Mouse (Mus musculus) hindbrain, embryonic 16.5 days (tissue): ENCODE data around the gene Wwtr1. TPM values are rescaled to one million over a fixed set of nuclear protein-coding genes. Genes with fewer than 3 reads are reported as not detected.

Source experiments
- ATAC-seq: fragments of 200-750 bp; cut with Nextera tagmentation; 2 replicates; pipeline ENCODE4 v1.8.0; 2017; ENCODE audit warnings: moderate TSS enrichment, moderate library complexity
- H3K27ac ChIP-seq: fragments of 300-500 bp; sonication (generic); 2 replicates; pipeline ENCODE4 v1.5.1; 2014; ENCODE audit warnings: low read depth, mild to moderate bottlenecking, control low read depth, low read length, moderate library complexity
- H3K27me3 ChIP-seq: fragments of 300-500 bp; sonication (generic); replicated peaks from 2 replicates; pipeline ENCODE4 v1.6.1; 2014; ENCODE audit warnings: low read length; ENCODE audit not compliant: control insufficient read depth, insufficient read depth
- H3K36me3 ChIP-seq: fragments of 300-500 bp; sonication (generic); 2 replicates; pipeline ENCODE4 v1.6.1; 2014; ENCODE audit warnings: mild to moderate bottlenecking, low read length, moderate library complexity, mixed read lengths; ENCODE audit not compliant: control insufficient read depth, insufficient read depth
- H3K4me1 ChIP-seq: fragments of 300-500 bp; sonication (generic); 2 replicates; pipeline ENCODE4 v1.6.1; 2014; ENCODE audit warnings: low read depth, low read length; ENCODE audit not compliant: control insufficient read depth, insufficient read depth
- H3K4me2 ChIP-seq: fragments of 300-500 bp; sonication (generic); 2 replicates; pipeline ENCODE4 v1.6.1; 2014; ENCODE audit warnings: mild to moderate bottlenecking, low read length, control low read depth, moderate library complexity
- H3K4me3 ChIP-seq: fragments of 300-500 bp; sonication (generic); 2 replicates; pipeline ENCODE4 v1.5.1; 2014; ENCODE audit warnings: mild to moderate bottlenecking, low read length, control low read depth, moderate library complexity
- H3K9ac ChIP-seq: fragments of 300-500 bp; sonication (generic); 2 replicates; pipeline ENCODE4 v1.6.1; 2014; ENCODE audit warnings: low read depth, mild to moderate bottlenecking, control low read depth, low read length, moderate library complexity
- H3K9me3 ChIP-seq: fragments of 300-500 bp; sonication (generic); 2 replicates; pipeline ENCODE4 v1.6.1; 2014; ENCODE audit warnings: mild to moderate bottlenecking, low read length, moderate library complexity; ENCODE audit not compliant: control insufficient read depth
- WGBS: fragments of 180-500 bp; shearing (Covaris S2); extraction: QIAGEN DNeasy Blood & Tissue Kit; methylation state at CpG from one replicate; pipeline ENCODE4 v1.1.7; 2014; 5-methylcytosine and 5-hydroxymethylcytosine counted together
- polyA plus RNA-seq: library from polyadenylated mRNA; unstranded; fragments of >200 nt; fragmentation: Nextera tagmentation; extraction: Ambion mirVana; gene quantifications from 2 replicates; pipeline ENCODE4 v1.2.1, GENCODE M21; 2015

The Wwtr1 gene
- polyA plus RNA-seq, 1 experiment from 2014 or later, result 7.9 TPM

DNA sequence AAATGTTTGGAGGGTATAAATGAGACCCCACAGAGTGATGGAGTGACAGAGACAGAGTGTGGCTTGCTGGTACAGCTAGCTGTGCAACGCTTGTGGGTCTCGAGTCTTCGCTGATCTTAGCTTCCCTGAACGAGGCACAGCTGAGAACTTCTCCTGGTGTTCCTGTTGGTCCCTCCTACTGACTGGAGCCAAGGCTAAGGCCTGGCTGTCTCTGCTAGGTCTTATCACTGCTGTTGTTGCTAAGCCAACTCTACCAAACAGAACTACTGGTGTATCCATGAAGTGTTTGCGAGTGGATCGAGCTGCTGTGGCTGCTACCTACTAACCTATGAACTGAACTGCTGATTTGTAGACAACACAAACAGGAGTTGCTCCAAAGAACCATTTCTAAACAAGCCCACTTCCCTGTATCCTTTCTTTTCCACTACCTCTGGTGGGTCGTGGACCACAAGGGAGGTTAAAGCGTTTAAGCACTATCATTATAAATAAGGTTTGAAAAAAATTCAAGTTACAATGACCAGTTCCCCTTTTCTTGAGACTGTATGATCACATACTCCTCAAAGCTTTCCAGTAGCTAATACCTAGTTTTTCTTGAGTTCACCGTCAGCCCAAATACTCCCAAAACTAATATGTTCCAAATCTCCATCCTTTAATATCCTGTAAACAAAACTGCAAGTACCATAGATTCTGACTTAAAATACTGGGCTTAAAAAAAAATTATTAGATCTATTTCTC is 42.6 kb downstream of the Wwtr1 start:
- no peaks in the 10 kb centered on the region for H3K9me3 ChIP-seq
- WGBS, result 91% methylated on average over 9 of the region's 9 CpGs
- no peaks in the 10 kb centered on the region for H3K4me1 ChIP-seq
- no peak for ATAC-seq
- no peak overlapping the region for H3K4me3 ChIP-seq
- H3K9ac ChIP-seq, result no peak overlapping the region
- H3K4me2 ChIP-seq, result no peak overlapping the region
- H3K36me3 ChIP-seq, result no peaks in the 10 kb centered on the region
- no peaks in the 10 kb centered on the region for H3K27me3 ChIP-seq
- H3K27ac ChIP-seq, result no peak overlapping the region

DNA sequence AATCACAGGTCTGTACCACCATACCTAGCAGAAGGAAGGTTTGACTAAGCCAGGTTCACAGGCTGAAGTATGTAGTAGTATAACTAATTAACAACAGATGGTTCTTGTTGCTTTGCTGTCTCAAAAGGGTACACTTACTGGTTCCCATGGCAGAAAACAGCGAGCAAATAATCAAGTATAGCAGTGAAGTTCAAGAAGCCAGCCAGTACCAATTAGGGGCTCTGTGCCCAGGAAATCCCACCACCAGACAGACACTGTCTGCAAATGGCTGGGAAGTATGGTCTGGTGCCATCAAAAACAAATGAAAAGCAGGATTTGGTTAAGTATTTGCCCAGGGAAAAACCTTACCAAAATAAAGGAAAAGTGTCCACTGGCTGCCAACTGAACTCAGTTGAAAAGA is 44.9 kb downstream of the Wwtr1 start:
- 56% methylated on average over 1 of the region's 1 CpGs for WGBS
- no peak overlapping the region for H3K9ac ChIP-seq
- no peaks in the 10 kb centered on the region for H3K36me3 ChIP-seq

DNA sequence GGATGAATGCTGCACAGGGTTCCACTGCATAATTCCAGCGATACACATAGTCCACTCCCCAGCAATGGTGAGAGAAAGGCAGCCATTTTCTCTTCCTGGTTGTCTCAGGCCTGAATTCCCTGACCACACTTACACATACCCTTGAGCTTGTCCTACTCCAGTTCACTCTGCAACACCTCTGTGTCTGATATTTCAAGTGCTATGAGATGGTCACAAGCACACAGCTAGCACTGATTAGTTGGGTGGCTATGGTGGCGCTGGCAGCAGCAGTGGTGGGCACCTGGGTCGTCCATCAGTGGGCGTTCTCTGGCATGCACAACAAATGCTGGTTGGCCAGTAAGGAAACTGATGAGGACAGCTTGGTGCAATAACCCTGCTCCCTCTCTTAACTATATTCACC is 45.5 kb downstream of the Wwtr1 start:
- ATAC-seq, result no peak

More for the DNA sequence above, 44.9 kb downstream of the Wwtr1 start:
- no peak overlapping the region for H3K4me3 ChIP-seq
- no peaks in the 10 kb centered on the region for H3K9me3 ChIP-seq
- H3K4me2 ChIP-seq, result no peak overlapping the region
- no peak overlapping the region for H3K27ac ChIP-seq
- no peaks in the 10 kb centered on the region for H3K4me1 ChIP-seq
- H3K27me3 ChIP-seq, result no peaks in the 10 kb centered on the region
- peak; percentile 58; the same call in 1 of the 2 replicates for ATAC-seq

DNA sequence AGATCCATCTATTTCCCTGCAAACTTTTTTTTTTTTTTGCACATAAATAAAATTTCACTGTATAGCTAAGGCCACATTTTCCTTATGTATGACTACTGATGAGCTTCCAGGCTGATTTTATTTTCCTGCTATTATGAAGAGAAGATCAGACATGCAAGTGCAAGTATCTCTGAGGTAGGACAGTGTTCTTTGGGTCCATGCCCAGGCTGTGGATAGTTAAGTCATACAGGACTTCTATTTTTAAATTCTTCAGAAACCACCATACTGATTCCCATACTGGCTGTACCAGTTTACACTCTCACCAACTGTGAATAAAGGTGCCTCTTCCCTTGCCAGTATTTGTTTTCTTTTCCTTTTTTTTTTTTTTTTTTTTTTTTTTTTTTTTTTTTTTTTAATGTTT is 48.6 kb downstream of the Wwtr1 start:
- H3K9me3 ChIP-seq, result no peaks in the 10 kb centered on the region
- no peaks in the 10 kb centered on the region for H3K36me3 ChIP-seq
- H3K4me2 ChIP-seq, result no peak overlapping the region
- no peak overlapping the region for H3K27ac ChIP-seq
- H3K9ac ChIP-seq, result no peak overlapping the region
- H3K27me3 ChIP-seq, result no peaks in the 10 kb centered on the region
- H3K4me3 ChIP-seq, result no peak overlapping the region
- no peaks in the 10 kb centered on the region for H3K4me1 ChIP-seq
- ATAC-seq, result no peak

More for the DNA sequence above, 45.5 kb downstream of the Wwtr1 start:
- no peaks in the 10 kb centered on the region for H3K4me1 ChIP-seq
- H3K9me3 ChIP-seq, result no peaks in the 10 kb centered on the region
- no peak overlapping the region for H3K4me3 ChIP-seq
- WGBS, result 92% methylated on average over 4 of the region's 4 CpGs
- H3K36me3 ChIP-seq, result no peaks in the 10 kb centered on the region
- no peak overlapping the region for H3K4me2 ChIP-seq
- H3K27ac ChIP-seq, result no peak overlapping the region
- H3K9ac ChIP-seq, result no peak overlapping the region
- H3K27me3 ChIP-seq, result no peaks in the 10 kb centered on the region

DNA sequence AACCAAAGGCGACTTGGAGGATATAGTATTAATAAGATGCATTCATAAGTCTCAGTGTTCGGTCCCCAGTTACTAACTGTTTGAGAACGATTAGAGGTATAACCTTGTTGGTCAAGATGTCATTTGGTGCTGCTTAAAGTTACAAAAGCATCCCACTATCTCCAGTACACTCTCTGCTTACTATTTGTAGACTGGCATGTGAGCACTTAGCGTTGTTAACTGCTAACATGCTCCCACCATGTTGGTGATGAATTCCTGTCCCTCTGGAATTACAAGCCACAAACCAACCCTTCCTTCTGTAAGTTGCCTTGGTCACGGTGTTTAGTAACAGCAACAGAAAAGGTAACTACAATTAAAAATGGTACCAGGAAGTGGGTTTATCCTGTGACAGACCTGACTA is 52.6 kb downstream of the Wwtr1 start:
- Histone ChIP-seq H3K27me3 (no peaks in the 10 kb centered on the region), H3K4me3 (no peak overlapping the region), H3K27ac (no peak overlapping the region), H3K4me2 (no peak overlapping the region), H3K9ac (no peak overlapping the region), H3K36me3 (no peaks in the 10 kb centered on the region), H3K4me1 (no peaks in the 10 kb centered on the region), H3K9me3 (no peaks in the 10 kb centered on the region)
- no peak for ATAC-seq
- WGBS, result 94% methylated on average over 5 of the region's 5 CpGs

DNA sequence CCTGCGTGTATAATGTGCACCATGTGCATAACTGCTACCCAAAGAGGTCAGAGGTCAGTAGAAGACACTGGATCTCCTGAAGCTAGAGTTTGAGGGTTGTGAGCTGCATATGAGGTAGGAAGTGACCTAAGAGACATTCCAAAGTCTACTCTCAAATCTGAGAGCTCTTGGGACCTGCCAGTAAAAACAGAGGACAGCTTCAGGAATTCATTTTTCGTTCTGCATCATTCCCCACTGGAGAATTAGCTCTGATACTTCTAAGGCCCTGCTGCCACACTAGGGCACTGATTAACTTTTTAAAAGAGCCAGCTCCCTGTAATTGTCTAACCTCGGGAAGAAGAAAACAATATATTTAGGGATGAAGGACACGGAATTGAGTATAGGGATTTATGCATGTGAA is 53.8 kb downstream of the Wwtr1 start:
- Histone ChIP-seq H3K27me3 (no peaks in the 10 kb centered on the region), H3K9me3 (no peaks in the 10 kb centered on the region), H3K4me1 (no peaks in the 10 kb centered on the region), H3K27ac (no peak overlapping the region), H3K4me3 (no peak overlapping the region), H3K9ac (no peak overlapping the region), H3K36me3 (no peaks in the 10 kb centered on the region), H3K4me2 (no peak overlapping the region)
- ATAC-seq, result no peak
- 90% methylated on average over 4 of the region's 4 CpGs for WGBS

DNA sequence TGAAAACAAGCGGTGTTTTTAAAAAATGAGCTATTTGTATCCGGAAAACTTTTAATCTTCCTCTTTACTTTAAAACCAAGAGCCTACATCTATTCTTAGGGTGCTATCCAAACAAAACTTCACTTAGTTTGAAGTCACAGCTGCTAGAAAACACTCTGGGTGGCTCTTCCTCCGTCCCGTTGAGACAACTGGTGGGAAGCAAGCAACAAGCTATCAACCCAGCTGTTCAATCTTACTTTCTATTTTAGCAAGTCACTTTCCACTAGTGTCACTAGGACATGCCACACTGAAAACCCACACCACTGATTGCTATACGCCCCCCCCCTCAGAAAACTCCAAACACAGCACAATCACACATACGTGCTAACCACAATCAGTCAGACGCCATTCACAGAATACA is 55.7 kb downstream of the Wwtr1 start:
- Histone ChIP-seq H3K36me3 (no peaks in the 10 kb centered on the region), H3K4me3 (no peak overlapping the region), H3K27ac (no peak overlapping the region), H3K4me2 (no peak overlapping the region), H3K9me3 (no peaks in the 10 kb centered on the region), H3K9ac (no peak overlapping the region), H3K4me1 (no peaks in the 10 kb centered on the region), H3K27me3 (no peaks in the 10 kb centered on the region)
- no peak for ATAC-seq
- WGBS, result 90% methylated on average over 7 of the region's 7 CpGs

DNA sequence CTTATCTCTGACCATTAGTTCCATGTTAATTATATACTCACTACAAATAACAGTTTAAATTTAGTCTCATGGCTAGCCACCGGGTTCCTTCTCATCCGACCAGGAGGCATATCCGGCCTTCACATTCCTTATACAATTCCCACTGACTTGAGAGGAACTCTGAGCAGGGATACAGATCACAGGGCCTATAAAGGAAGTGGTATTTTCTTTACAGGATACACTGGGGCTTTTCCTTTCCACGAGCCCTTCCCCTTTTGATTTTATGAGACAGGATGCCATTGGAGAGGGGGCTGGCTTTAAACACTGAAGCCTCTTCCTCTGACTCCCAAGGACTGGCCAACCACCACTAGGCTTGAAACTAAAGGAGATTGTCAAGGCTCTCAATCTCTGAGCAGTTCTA is 59.6 kb downstream of the Wwtr1 start:
- Histone ChIP-seq H3K4me3 (no peak overlapping the region), H3K36me3 (no peaks in the 10 kb centered on the region), H3K4me2 (no peak overlapping the region), H3K4me1 (peaks cover 4% of the 10 kb centered on the region; the same call in 1 of the 2 replicates), H3K27me3 (no peaks in the 10 kb centered on the region), H3K9ac (no peak overlapping the region), H3K27ac (no peak overlapping the region), H3K9me3 (no peaks in the 10 kb centered on the region)
- no peak for ATAC-seq
- 86% methylated on average over 4 of the region's 4 CpGs for WGBS

DNA sequence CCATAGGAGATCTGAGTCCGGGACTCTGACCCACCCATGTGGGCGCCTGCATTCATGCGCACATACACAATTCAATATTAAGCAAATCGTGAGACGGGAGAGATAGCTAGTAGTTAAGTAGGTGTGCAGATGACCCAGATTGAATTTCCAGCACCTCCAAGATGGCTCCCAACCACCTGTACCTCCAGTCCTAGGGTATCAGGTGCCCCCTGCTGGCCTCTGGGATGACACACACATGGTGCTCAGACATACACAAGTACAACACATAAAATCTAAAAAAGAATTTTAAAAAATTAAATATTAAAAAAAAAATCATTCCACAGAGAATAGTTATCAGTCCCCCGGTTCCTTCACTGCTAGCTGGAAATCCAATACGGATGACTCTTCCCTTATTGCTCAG is 60.7 kb downstream of the Wwtr1 start:
- Histone ChIP-seq H3K27ac (no peak overlapping the region), H3K4me3 (no peak overlapping the region), H3K4me1 (peaks cover 4% of the 10 kb centered on the region; the same call in 1 of the 2 replicates), H3K9ac (no peak overlapping the region), H3K9me3 (no peaks in the 10 kb centered on the region), H3K27me3 (no peaks in the 10 kb centered on the region), H3K4me2 (no peak overlapping the region), H3K36me3 (no peaks in the 10 kb centered on the region)
- 96% methylated on average over 7 of the region's 7 CpGs for WGBS
- no peak for ATAC-seq
